Mouse (Mus musculus) CH12.LX (cell line): ENCODE data around the gene Ces4a.

Experiments
- JUN ChIP-seq: IDR thresholded peaks from 2 replicates; pipeline ENCODE4 v1.6.1; 2011; ENCODE audit warnings: low read depth, mild to moderate bottlenecking, low read length, improper control_type of control experiment, moderate library complexity; ENCODE audit not compliant: insufficient read depth
- JUND ChIP-seq: conservative IDR thresholded peaks from 2 replicates; pipeline ENCODE4 v1.6.1; 2011; ENCODE audit warnings: low read depth, low read length, improper control_type of control experiment
- KAT2A ChIP-seq: IDR thresholded peaks from 2 replicates; pipeline ENCODE4 v1.6.1; 2012; ENCODE audit warnings: low read length, improper control_type of control experiment, inconsistent platforms; ENCODE audit not compliant: insufficient replicate concordance
- POLR2A ChIP-seq: IDR thresholded peaks from 2 replicates; pipeline ENCODE4 v1.6.1; 2011; ENCODE audit warnings: low read depth, mild to moderate bottlenecking, improper control_type of control experiment, low read length

DNA sequence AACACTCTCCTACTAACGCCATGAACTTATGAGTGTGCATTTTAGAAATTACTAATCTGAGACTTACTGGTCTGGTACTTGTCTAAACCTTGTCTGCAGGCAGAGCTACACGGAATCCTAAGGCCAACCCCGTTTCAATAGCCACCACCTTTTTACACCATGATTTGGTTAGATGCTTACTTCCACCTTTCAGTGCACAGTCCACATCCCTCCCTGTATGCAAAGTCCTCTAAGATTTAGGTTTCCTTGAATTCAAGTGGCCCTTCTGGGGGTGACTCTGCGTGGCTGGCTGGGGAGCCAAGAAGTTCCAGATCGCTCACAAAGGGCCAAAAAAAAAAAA, 38.4 kb downstream of the Ces4a start:
- TF ChIP-seq JUND (no peak), POLR2A (no peak), JUN (no peak), KAT2A (no peak)
